Mouse (Mus musculus): Measurements from ENCODE around the gene Mms22l.
"Not testable (repeated sequence)": the region's sequence is repeated elsewhere in the genome, so short reads cannot be mapped to it uniquely, and the experiment has no call there.

The Mms22l gene

DNA sequence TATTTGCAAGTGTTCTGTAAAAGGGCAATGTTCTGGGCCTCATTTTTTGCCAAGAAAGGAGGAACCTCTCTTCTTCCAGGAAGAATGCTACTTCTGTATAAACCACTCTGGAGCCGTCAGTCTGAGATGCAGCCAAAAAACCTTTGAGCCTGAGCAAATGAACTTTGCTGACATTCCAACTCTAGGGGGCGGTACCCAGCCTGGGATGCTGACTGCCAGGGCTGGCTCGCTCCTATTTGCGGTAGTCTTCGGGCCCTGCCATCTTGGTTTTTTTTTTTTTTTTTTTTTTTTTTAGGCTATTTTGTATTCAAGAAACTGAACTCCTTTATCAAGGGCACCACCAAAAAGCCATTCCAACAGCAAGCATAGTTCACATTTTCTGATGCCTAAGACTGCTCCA, 124.2 kb downstream of the Mms22l start:
- DNase-seq (ENCODE audit: low read depth in 2 of 2, low spot score in 2 of 2): no peak

DNA sequence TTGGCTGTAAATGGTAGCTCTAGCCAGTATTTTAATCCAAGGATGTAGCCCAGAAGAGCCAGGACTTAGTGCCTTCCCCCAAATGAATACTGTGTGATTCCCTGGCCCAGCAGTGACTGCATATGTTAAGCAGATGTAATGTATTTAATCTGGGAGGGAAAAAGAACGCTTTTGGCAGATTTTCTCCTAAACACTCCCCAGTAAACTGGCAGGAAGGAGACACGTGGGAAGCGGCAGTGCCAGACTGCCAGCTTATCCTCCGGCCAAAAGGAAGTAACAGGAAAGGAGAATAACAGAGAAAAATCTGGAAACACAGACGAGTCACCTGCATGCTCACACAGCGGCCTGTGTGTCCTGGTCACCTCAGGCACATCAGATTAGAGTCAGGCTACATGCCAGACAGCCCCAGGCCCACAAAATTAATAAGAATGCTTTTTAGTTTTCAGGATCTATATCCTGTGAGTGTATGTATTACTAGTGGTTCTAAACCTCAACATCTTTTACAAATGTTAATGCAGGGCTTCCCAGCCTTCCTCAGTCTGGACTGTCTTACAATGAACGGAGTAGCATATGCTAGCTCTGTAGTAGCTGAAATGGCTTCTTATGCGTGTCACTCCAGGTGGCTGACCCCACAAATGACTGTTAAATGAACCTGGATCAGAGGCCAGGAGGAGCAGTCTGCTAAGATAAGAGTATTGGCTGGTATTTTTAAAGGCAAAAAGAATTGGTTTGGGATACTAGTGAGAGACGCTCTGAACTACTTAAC, 125.4 kb downstream of the Mms22l start:
- DNase-seq (ENCODE audit: low read depth in 2 of 2, low spot score in 2 of 2): no peak

DNA sequence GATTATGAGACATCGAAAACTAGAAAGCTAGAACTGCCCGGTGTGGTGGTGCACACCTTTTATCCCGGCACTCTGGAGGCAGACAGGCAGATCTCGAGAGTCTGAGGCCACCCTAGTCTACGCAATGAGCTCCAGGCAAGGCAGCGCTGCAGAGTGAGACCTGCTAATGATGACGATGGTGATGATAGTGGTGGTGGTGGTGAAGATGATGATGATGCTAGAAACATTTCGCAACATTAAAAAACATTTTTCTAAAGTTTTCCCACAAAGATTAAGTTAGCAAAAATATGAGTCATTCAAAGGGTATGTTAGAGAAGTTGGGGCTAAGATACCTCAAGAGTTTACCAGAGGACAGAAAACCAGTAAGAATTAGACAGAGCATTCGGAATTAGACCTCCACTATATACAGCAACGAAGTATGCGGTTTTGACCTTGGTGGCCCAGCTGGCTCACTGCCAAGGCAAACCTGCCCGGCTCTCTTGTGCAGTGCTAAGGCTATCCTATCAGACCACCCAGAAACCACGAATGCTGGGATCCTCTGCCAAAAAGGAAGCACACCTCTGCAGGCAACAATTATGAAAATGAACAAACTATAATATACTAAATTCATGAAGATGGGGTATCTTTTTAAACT, 129.8 kb downstream of the Mms22l start:
- DNase-seq (ENCODE audit: low read depth in 2 of 2, low spot score in 2 of 2): no peak

DNA sequence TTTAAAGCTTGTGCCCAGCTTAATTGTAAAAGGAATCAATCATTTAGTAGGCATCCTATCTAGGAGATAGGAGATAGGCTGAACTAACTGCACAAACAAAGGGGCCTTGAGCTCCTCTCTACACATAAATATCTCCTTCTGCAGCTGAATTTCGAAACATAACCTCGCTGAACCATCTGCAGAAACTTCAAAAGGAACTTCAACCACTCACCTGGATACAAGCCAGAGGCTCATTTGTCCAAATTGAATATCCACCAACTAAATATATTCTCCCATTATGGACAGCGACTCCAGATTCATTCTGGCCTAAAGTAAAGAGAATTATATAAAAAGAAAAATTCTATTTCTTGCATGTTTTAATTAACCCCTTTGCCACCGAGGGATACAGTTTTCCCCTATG, 130.4 kb downstream of the Mms22l start:
- no peak for DNase-seq (ENCODE audit: low read depth in 2 of 2, low spot score in 2 of 2)

- no peak for DNase-seq (ENCODE audit: low read depth in 2 of 2, low spot score in 2 of 2)
Measured at GRCm38 (mm10) chr4:24627871-24628270, 131.6 kb downstream of the Mms22l start.

DNA sequence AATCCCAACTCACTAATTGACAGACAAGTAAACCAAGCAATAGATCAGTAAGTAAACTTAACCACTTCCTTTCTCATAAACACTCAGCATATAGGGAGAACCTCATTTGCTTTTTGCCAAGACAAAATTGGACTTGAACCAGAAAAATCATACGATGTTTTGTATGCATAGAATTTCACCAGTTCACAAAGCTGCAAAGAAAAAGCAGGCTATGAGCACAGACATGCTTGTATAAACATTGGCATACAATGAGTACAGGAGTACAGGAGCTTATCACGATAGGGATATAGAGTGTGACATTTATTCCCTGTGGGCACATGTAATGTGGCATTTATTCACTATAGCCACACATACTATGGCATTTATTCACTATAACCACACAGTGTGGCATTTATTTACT, 134.2 kb downstream of the Mms22l start:
- DNase-seq (ENCODE audit: low read depth in 2 of 2, low spot score in 2 of 2): no peak

DNA sequence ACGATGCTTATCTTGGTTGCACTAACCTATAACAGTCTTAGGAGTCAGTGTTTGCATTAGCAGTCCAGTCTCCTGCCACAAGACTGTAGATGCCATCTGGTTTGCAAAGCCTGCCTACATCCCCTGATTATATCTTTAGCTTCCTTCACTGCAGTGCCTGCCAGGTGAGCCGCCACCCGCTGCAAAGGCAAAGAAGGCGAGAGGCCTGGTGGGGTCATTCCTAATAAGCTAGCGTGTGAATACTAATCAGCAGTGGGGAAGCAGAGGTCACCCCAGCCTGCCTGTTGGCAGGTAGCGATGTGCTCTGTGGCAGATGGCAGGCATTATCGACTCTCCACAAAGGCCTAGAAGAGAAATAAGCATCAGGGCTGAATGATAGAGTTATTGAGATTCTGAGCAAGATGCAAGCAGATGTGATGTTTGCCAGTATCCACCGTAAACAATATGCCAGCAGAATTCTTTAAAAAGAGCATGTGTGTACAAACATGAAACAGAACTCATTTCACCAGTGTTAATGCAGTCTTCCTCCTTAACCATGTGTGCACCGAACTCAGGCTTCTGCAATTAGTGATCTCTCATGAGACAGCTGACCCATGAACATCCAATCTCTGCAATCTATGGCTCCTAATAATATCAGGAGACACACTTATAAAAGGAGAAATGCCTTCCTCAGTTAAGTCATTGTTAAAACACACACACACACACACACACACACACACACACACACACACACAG, 135.1 kb downstream of the Mms22l start:
- no peak for DNase-seq (ENCODE audit: low read depth in 2 of 2, low spot score in 2 of 2)

GRCm38 (mm10) chr4:24642306-24642705, 146.1 kb downstream of the Mms22l start:
- DNase-seq (ENCODE audit: low read depth in 2 of 2, low spot score in 2 of 2): no peak

- DNase-seq (ENCODE audit: low read depth in 2 of 2, low spot score in 2 of 2): not testable (repeated sequence)
Measured at GRCm38 (mm10) chr4:24644735-24645134, 148.5 kb downstream of the Mms22l start.

Data from CD8-positive naive resting alpha-beta T cell, adult 2 months (primary cell).